Mouse (Mus musculus): ENCODE data around the gene Gpr171.
"Not testable (repeated sequence)": the region's sequence is repeated elsewhere in the genome, so short reads cannot be mapped to it uniquely, and the experiment has no call there.

Gene Gpr171

DNA sequence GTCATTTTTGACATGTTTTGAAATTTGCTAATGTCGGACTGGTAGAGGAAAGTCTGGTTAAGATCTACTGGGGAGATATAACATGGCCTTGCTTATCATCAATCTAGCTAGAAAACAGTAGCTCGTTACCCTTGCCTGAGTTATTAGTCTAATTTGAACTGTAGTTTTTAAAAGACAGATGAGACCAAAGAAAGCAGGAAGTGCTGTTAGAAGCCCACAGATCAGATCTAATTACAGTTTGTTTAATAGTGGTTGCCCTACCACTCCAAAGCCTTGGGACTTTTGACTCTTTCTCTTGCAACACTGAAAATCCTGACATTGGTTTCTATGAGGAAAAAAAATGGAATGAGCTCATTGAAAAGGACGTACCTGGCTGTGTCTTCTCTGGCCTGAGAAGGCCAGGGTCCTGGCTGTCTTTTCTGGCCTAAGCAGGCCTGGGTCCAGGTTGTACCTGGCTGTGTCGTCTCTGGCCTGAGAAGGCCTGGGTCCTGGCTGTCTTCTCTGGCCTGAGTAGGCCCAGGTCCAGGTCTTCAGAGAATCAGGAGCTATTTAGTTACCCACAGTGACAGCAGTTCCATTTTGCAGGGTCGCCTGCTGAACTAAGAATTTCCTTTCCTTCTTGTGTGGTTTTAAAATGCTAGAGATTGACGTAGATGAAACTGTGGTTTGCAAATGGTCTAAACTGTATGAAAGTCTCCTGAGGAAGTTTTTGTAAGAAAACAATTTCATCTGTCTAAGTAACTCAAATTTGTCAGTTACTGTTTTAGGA lies at the start of gene Gpr171:
Gpr171 (minus strand) TSS at position 604 of the 769 bp plus-strand sequence.
- no peak for DNase-seq (ENCODE audit: low spot score)

GRCm38 (mm10) chr3:59150624-59151023 lies 49.0 kb upstream of the Gpr171 start:
- DNase-seq (ENCODE audit: low spot score), result no peak

GRCm38 (mm10) chr3:59149646-59150045 lies 48.0 kb upstream of the Gpr171 start:
- no peak for DNase-seq (ENCODE audit: low spot score)

GRCm38 (mm10) chr3:59145194-59145593 lies 43.6 kb upstream of the Gpr171 start:
- no peak for DNase-seq (ENCODE audit: low spot score)

- no peak for DNase-seq (ENCODE audit: low spot score)
These were observed 40.1 kb upstream of the Gpr171 start for GRCm38 (mm10) chr3:59141507-59142305.

- not testable (repeated sequence) for DNase-seq (ENCODE audit: low spot score)
These were observed 39.3 kb upstream of the Gpr171 start for GRCm38 (mm10) chr3:59140941-59141340.

DNA sequence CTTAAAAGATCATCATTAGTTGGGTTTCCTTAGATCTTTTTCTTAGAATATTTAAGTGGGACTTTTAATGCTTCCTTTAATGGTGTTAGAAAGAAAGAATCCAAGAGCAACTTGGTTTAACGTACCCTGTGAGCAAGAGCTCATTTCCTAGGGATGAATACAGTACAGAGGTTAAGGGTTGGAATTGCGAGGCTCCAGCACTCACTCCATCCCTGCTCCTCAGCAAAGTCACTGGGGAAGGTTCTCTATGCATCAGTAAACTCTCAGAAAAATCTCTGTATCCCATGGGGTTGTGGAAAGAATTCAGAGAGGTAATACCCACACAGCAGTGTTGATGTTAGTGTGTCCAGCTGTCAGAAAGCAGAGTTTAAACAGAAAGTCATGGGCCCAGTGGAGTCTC lies 38.5 kb upstream of the Gpr171 start:
- no peak for DNase-seq (ENCODE audit: low spot score)

- DNase-seq (ENCODE audit: low spot score), result no peak
These were observed 38.0 kb upstream of the Gpr171 start for GRCm38 (mm10) chr3:59139651-59140051.

GRCm38 (mm10) chr3:59138946-59139468 lies 37.4 kb upstream of the Gpr171 start:
- DNase-seq (ENCODE audit: low spot score), result no peak

DNA sequence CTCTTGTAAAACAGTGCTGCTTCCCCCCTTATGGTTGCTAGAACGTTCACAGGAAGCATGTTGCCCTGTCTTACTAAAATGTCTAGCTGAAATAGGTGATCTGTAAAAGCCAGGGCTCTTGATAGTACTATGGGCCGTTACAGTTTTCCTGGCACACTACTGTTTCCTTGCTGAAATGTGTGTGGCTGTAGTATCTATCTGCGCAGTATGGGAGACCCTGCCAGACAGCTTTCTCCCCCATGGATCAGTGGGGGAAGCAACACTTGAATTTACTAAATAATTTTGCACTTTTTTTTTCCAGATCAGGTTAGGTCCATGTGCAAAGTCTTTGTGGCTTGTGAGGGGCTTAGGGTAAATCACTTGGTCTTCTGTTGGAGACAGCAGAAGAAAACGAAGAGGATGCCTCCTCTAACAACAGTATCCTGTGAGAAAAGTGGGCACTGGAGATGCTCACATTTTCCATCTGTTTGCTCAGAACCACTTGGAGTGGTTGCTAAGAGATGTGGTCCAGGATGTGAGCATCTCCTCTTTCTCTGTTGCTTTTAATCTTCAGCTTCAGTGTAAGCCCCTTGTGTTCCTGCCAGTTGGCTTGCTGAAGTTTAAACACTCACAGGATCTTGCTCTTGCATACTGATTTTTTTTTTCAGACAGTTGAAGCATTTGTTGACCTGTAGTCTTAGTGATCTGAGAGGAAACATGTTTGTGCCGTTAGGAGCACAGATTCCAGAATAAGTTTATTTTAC lies 34.5 kb upstream of the Gpr171 start:
- no peak for DNase-seq (ENCODE audit: low spot score)

DNA sequence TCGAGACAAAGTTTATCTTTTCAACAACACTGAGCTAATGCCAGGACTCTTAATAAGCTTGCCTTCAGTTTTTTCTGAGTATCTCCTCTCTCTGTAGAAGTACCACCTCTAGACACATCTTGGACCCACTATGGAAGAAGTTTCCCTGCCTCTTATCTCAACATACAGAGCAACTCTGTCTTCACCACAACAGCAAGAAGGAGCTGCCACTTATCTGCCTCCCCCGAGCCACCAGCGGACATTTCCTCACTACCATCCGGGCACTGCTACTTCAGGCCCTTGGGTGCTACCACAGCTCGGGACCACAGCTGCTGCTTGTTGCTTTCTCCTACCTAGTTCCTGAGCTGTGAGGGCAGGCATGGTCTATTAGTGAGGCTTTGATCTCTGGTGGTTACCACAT lies 31.6 kb upstream of the Gpr171 start:
- no peak for DNase-seq (ENCODE audit: low spot score)

DNA sequence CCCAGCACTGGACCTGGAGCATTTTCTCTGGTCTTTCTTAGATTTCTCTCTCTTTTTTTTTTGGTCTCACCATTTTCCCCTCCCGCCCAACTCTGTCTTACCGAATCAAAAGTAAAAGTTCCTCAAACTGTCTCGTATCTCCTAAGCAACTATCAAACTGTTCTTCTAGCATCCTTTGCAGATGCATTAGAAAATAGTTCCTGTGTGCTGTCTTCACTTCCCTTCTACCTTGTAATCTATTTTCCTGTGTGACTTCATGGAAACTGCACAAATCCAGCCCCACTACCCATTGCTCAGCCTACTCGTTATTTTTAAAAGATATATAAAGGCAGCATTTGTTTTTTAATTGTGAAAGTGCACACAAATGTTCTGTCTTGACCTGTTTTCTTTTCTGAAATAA lies 30.3 kb upstream of the Gpr171 start:
- DNase-seq (ENCODE audit: low spot score), result no peak

DNA sequence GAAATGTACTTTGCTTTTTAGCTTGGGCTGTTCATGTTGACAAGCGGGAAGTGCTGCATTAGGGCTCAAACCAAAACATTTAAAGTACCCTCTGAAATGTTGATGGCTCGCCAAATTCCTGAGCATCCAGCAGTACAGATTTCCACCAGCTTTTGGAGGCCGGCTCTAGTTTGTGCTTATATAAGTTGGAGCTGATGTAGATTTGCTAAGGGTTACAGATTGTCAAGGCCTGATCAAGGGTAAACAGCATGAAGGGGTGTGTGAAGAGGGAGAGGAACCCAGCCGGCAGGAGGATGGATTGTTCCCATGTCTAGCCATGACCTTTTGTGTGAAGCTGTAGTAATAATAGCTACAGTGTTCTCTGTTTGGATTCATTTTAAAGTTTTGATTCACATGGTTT lies 29.5 kb upstream of the Gpr171 start:
- DNase-seq (ENCODE audit: low spot score), result no peak

DNA sequence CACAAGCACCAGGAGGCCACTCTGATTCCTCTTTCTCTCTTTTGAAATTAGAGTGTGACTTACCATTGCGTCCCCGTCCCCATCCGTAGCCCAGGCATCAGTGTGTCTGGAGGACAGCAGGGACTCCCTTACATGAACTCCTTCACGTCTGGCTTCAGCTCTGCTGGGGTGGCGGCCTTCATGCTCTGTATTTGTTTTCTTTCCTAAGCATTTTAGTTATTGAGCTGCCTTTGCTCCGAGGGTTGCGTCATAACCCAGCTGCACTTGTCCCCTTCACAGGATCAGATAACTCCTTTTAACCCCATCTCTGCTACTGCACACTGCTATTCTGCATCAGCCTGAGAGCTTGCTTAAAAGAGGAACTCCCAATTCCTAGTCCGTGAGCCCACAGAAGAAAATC lies 28.8 kb upstream of the Gpr171 start:
- DNase-seq (ENCODE audit: low spot score), result no peak

DNA sequence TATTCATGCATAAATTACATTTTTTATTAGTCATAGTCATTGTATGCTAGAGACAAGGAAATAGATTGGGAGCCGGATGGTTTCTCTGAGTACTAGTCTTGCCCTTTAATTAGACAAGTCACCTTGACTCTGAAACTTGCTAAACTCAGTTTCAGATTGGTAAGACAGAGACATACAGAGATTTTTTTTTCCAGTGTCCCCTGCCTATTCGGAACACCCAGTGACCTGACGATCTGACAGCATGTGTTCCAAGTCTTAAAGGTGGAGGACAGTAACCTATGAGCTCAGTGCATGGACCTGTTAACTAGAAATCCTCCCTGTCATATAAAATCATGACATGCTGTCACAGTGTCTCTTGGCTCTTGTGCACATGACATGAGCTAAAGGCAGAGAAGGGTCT lies 27.9 kb upstream of the Gpr171 start:
- DNase-seq (ENCODE audit: low spot score), result no peak

GRCm38 (mm10) chr3:59128681-59129080 lies 27.1 kb upstream of the Gpr171 start:
- DNase-seq (ENCODE audit: low spot score), result no peak

GRCm38 (mm10) chr3:59125783-59126555 lies 24.3 kb upstream of the Gpr171 start:
- no peak for DNase-seq (ENCODE audit: low spot score)

DNA sequence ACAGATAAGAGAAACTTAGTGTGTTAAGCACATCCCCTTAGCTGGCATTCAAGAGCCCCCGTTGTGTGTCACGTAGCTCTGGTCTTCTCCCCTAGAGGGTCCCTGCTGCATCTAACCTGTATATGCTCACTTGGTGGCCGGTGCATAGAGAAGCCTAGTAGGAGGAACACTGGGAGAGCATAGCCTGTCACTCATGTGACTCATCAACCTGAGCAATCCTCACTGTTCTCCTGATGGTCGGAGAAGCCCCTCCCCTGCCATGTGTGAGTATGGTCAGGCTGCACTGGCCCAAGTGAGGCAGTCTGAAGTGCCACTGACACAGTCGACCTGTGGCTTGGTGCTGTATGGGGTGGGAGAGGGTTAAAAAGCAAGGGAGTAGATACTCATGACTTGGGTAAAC lies 23.4 kb upstream of the Gpr171 start:
- no peak for DNase-seq (ENCODE audit: low spot score)

- no peak for DNase-seq (ENCODE audit: low spot score)
These were observed 20.3 kb upstream of the Gpr171 start for GRCm38 (mm10) chr3:59121780-59122449.

- no peak for DNase-seq (ENCODE audit: low spot score)
These were observed 19.6 kb upstream of the Gpr171 start for GRCm38 (mm10) chr3:59121067-59121730.

All from layer of hippocampus, adult 9-10 months (tissue).